Mouse (Mus musculus) stomach, embryonic 15.5 days (tissue): ENCODE results near the gene Pde7b. TPM values are rescaled to one million over a fixed set of nuclear protein-coding genes. Genes with fewer than 3 reads are reported as not detected.

Experiments used
- ATAC-seq: fragments of 200-750 bp; cut with Nextera tagmentation; 2 replicates; pipeline ENCODE4 v1.8.0; 2017; ENCODE audit warnings: low read depth, moderate number of reproducible peaks, moderate TSS enrichment; ENCODE audit not compliant: insufficient read depth, low FRiP score
- H3K27ac ChIP-seq: fragments of 300-500 bp; sonication (generic); 2 replicates; pipeline ENCODE4 v1.5.1; 2015; ENCODE audit warnings: mild to moderate bottlenecking, inconsistent platforms
- H3K27me3 ChIP-seq: fragments of 300-500 bp; sonication (generic); replicated peaks from 2 replicates; pipeline ENCODE4 v1.6.1; 2015; ENCODE audit warnings: inconsistent platforms
- H3K36me3 ChIP-seq: fragments of 300-500 bp; sonication (generic); 2 replicates; pipeline ENCODE4 v1.6.1; 2015; ENCODE audit warnings: inconsistent platforms
- H3K4me1 ChIP-seq: fragments of 300-500 bp; sonication (generic); 2 replicates; pipeline ENCODE4 v1.6.1; 2015; ENCODE audit warnings: inconsistent platforms
- H3K4me2 ChIP-seq: fragments of 300-500 bp; sonication (generic); 2 replicates; pipeline ENCODE4 v1.6.1; 2015; ENCODE audit warnings: mild to moderate bottlenecking, inconsistent platforms
- H3K4me3 ChIP-seq: fragments of 300-500 bp; sonication (generic); replicated peaks from 2 replicates; pipeline ENCODE4 v1.5.1; 2015; ENCODE audit warnings: inconsistent platforms
- H3K9ac ChIP-seq: fragments of 300-500 bp; sonication (generic); 2 replicates; pipeline ENCODE4 v1.6.1; 2015; ENCODE audit warnings: inconsistent platforms
- H3K9me3 ChIP-seq: fragments of 300-500 bp; sonication (generic); 2 replicates; pipeline ENCODE4 v1.6.1; 2016; ENCODE audit warnings: inconsistent platforms
- WGBS: fragments of 180-500 bp; shearing (Covaris S2); methylation state at CpG from one replicate; pipeline ENCODE4 v1.1.7; 2015; 5-methylcytosine and 5-hydroxymethylcytosine counted together
- polyA plus RNA-seq: library from polyadenylated mRNA; unstranded; fragments of >200 nt; fragmentation: Nextera tagmentation; extraction: Ambion mirVana; gene quantifications from 2 replicates; pipeline ENCODE4 v1.2.1, GENCODE M21; 2015

Pde7b gene
- polyA plus RNA-seq, 1 experiment from 2014 or later = 3.9 TPM

DNA sequence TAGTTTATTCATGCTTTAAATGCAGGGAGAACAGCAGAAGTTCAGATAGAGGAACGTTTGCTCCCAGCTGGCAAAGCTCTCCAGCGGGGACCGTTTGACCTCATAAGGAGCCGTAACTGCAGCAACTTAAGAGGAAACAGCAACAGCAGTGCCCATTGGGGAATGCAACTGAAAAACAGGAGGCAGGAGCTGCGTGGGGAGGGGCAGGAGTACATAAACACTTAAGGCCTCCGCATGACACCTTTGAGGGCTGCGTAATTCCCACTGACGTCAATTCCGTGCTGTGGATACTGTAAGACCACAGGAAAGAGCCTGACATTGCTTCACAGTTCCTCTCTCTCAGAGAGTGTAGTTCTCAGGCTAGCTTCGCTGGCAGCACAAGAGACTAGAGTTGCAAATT, 219.4 kb downstream of the Pde7b start:
- WGBS = 75% methylated on average over 10 of the region's 10 CpGs
- no peaks in the 10 kb centered on the region for H3K27me3 ChIP-seq
- ATAC-seq = no peak
- H3K4me3 ChIP-seq = no peak overlapping the region
- H3K4me1 ChIP-seq = 0 out of 2 replicates have a peak, but pooled peaks cover 3% of the 10 kb centered on the region
- H3K9ac ChIP-seq = no peak overlapping the region
- no peaks in the 10 kb centered on the region for H3K36me3 ChIP-seq
- H3K9me3 ChIP-seq = no peaks in the 10 kb centered on the region
- no peak overlapping the region for H3K4me2 ChIP-seq
- H3K27ac ChIP-seq = no peak overlapping the region

DNA sequence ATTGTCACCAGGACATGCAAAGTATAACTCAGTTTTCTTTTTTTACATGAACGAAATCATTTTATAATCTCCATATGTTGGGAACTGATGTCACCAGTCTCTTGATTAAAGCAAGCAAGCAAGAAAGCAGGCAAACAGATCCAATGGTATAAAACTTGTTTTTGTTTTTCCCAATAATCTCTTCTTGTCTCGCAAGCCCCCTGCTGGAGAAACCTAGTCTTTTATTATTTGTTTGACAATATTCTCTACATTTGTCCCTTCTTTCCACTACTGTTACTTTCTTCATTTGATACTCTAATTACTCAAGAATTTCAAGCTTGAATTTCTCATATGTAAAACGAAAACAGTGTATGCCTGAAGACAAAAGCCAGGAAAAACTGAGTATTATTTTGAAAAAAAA, 220.1 kb downstream of the Pde7b start:
- ATAC-seq = no peak
- no peak overlapping the region for H3K4me3 ChIP-seq
- WGBS = 88% methylated on average over 3 of the region's 3 CpGs
- no peak overlapping the region for H3K27ac ChIP-seq
- H3K36me3 ChIP-seq = no peaks in the 10 kb centered on the region
- H3K4me1 ChIP-seq = 0 out of 2 replicates have a peak, but pooled peaks cover 3% of the 10 kb centered on the region
- no peaks in the 10 kb centered on the region for H3K9me3 ChIP-seq
- no peak overlapping the region for H3K9ac ChIP-seq
- no peak overlapping the region for H3K4me2 ChIP-seq
- H3K27me3 ChIP-seq = no peaks in the 10 kb centered on the region

DNA sequence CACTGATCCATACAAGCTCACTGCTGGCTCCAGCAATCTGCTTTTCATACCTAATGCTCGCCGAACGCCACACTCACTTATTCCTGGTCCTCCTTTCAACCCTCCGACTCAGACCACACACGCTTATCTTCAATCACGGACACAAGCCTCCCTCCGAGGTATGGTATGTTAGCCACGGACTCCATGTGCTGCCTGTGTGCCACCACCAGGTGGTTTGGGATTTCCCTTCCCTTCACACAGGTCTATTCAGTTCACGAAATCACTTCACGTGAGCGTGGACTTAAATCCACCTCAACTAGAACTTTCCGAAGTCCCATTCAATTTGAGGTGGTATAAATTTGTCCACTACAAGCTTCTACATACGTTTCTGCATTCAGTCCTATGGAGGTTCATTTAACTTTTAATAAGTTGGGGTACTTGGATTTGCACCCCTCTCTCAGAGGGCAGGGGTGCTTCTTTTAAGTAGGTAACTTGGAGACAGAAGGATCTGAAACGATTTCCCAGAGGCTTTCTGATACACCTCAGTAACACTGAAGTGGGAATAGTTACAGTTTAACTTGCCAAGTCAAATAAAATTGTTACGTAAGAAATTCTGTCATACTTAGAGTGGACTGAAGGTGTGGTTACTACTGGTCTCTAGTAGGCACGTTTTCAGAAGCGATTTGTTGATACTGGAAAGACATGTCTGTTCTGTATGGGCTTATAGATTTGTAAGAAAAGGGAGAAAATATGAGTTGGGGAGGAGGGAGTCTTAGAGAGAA, 221.4 kb downstream of the Pde7b start:
- no peaks in the 10 kb centered on the region for H3K36me3 ChIP-seq
- no peaks in the 10 kb centered on the region for H3K27me3 ChIP-seq
- H3K9me3 ChIP-seq = no peaks in the 10 kb centered on the region
- 80% methylated on average over 17 of the region's 17 CpGs for WGBS
- H3K9ac ChIP-seq = no peak overlapping the region
- H3K4me3 ChIP-seq = no peak overlapping the region
- no peak overlapping the region for H3K4me2 ChIP-seq
- ATAC-seq = peak; percentile 43; the same call in 1 of the 2 replicates
- 0 out of 2 replicates have a peak, but pooled peaks cover 3% of the 10 kb centered on the region for H3K4me1 ChIP-seq
- H3K27ac ChIP-seq = no peak overlapping the region

DNA sequence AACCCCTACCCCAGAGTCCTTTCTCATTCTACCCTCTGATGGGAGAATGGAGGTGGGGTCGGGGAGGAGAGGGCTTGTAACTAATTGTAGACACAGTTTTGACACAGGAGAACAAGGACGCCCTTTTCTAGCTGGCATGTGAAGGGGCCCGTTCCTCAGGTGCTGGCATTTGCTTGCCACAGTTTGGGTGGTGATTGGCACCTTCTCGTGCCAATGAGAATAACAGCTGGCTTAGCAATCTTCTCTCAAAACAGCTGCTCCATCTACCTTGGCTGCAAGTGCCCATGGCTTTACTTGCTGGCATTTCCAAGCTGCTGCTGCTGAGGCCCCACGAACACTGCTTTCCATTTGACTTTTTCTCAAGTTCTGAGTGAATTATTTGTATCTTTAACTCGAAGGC, 223.7 kb downstream of the Pde7b start:
- no peak overlapping the region for H3K4me3 ChIP-seq
- no peak for ATAC-seq
- H3K4me1 ChIP-seq = no peaks in the 10 kb centered on the region
- 77% methylated on average over 6 of the region's 6 CpGs for WGBS
- no peak overlapping the region for H3K9ac ChIP-seq
- H3K9me3 ChIP-seq = no peaks in the 10 kb centered on the region
- H3K4me2 ChIP-seq = no peak overlapping the region
- no peak overlapping the region for H3K27ac ChIP-seq
- no peaks in the 10 kb centered on the region for H3K36me3 ChIP-seq
- no peaks in the 10 kb centered on the region for H3K27me3 ChIP-seq

DNA sequence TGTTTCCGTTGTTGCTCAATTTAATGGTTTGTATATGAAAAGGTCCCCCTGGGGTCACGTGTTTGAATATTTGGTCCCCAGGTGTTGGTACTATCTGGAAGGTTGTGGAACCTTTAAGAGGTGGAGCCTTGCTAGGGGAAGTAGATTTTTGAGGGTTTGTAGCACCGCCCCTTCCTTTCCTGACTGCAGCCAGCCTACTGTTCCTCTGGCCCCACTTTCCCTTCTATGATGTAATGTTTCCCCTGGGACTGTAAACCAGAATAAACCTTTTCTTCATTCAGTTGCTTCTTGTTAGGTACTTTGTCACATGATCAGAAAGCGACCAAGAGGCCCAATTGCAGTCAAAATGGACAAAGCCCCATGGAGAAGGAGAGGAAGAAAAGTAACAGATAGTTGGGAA, 229.8 kb downstream of the Pde7b start:
- ATAC-seq = no peak
- Histone ChIP-seq H3K27ac (no peak overlapping the region), H3K4me1 (no peaks in the 10 kb centered on the region), H3K27me3 (no peaks in the 10 kb centered on the region), H3K9me3 (no peaks in the 10 kb centered on the region), H3K36me3 (no peaks in the 10 kb centered on the region), H3K4me3 (no peak overlapping the region), H3K4me2 (no peak overlapping the region), H3K9ac (no peak overlapping the region)
- WGBS = 90% methylated on average over 4 of the region's 4 CpGs

DNA sequence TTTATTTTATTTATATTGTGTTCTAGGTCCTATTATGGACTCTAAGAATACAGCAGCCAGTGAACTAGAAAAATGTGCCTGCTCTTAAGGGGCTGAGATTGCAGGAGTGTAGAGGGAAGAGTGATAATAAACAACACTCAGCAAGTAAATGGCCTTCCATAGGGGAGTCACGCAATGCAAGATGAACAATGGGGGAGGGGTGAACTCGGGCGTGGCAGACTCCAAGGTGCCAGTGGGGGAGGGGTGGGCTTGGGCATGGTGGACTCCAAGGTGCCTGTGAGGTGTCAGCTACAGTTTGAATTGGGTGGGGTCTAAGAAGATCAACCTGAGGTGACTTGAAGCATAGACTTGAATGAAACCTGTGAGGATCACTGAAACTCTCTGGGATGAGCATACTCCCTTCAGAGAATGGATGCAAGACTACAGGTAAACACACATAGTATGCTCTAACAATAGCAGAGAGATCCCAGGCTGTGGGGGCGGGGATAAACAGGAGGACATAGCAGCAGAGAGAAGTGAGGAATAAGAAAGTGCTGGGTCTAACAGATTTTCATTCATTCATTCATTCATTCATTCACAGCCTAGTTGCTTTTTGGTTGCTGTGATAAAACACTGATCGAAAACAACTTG, 230.9 kb downstream of the Pde7b start:
- Histone ChIP-seq H3K27me3 (no peaks in the 10 kb centered on the region), H3K4me1 (no peaks in the 10 kb centered on the region), H3K9ac (no peak overlapping the region), H3K27ac (no peak overlapping the region), H3K4me3 (no peak overlapping the region), H3K4me2 (no peak overlapping the region), H3K36me3 (no peaks in the 10 kb centered on the region), H3K9me3 (no peaks in the 10 kb centered on the region)
- WGBS = 76% methylated on average over 5 of the region's 5 CpGs
- no peak for ATAC-seq

DNA sequence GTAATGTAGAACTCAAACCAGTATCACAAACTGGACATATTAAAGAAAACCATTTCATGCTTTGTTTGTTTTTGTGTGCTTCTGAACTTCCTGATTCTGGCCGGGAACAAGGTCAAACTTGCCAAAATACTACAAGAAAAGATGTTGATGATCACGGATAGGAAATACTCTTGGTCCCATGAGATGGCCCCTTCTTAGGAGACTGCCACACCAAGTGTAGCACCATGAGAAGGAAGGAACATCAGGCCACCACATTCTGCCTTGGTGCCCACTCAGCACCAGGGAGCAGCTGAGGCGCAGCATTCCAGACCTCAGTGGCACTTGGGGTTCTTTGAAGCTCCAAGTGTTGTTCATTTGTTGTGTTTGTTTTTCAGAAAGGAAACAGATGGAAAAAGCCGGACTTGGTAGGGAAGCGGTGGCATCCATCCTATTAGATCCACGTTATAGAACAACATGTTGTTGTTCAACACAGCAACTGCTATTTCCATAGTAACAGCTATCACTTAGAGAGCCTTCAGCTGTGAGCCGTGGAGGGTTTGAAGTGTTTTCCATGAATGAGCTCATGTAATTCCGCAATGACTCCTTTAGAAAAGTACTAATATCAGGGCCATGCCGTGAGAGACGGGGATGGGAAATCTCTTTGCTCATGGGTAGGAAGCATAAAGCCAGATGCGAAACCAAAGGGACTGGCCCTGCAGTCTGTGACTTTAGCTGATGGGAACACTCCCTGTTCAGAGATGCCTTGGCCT, 232.5 kb downstream of the Pde7b start:
- no peak overlapping the region for H3K27ac ChIP-seq
- no peak overlapping the region for H3K4me2 ChIP-seq
- no peaks in the 10 kb centered on the region for H3K9me3 ChIP-seq
- no peaks in the 10 kb centered on the region for H3K36me3 ChIP-seq
- no peaks in the 10 kb centered on the region for H3K4me1 ChIP-seq
- WGBS = 77% methylated on average over 11 of the region's 11 CpGs
- no peak for ATAC-seq
- no peak overlapping the region for H3K9ac ChIP-seq
- H3K27me3 ChIP-seq = no peaks in the 10 kb centered on the region
- H3K4me3 ChIP-seq = no peak overlapping the region

DNA sequence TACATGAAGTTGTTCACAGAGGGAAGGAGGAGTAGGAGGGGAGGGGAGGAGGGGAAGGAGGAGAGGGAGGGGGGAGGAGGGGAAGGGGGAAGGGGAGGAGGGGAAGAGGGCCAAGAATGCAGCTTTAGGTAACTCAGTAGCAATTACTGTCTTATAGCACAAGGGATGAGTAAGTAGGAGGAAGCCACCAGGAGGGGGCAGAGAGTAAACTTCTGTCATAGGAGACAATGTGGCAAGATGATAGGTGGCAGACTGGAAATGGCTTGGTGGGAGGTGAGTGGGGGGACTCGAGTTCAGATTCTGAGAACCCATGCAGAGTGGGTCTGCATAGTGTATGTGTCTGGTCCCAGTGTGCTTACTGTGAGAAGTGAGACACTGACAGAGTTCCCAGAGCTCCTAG, 234.1 kb downstream of the Pde7b start:
- ATAC-seq = no peak
- 0 out of 2 replicates have a peak, but pooled peaks cover 2% of the 10 kb centered on the region for H3K4me1 ChIP-seq
- no peak overlapping the region for H3K4me3 ChIP-seq
- H3K27ac ChIP-seq = no peak overlapping the region
- H3K27me3 ChIP-seq = no peaks in the 10 kb centered on the region
- no peaks in the 10 kb centered on the region for H3K36me3 ChIP-seq
- no peaks in the 10 kb centered on the region for H3K9me3 ChIP-seq
- no peak overlapping the region for H3K4me2 ChIP-seq
- WGBS = 35% methylated on average over 1 of the region's 1 CpGs
- H3K9ac ChIP-seq = no peak overlapping the region

DNA sequence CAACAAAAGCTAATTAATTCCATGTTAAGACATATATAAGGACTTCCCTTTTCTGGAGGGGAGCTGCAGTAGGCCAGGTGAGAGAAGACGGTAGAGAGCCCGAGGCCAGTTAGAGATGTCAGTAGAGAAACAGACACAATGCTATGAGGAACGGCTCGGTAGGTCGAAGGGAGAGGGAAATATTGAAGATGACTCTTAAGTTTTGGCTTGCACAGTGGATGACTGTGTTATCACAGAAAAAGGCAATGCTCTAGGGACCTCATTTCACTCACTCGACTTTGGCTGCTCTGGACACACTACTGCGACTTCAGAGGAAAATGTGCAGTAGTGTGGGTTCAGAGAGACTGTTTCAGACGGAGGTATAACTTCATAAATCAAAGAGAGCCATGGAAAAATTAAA, 234.6 kb downstream of the Pde7b start:
- Histone ChIP-seq H3K36me3 (no peaks in the 10 kb centered on the region), H3K4me2 (no peak overlapping the region), H3K4me1 (0 out of 2 replicates have a peak, but pooled peaks cover 2% of the 10 kb centered on the region), H3K27ac (no peak overlapping the region), H3K4me3 (no peak overlapping the region), H3K9ac (no peak overlapping the region), H3K9me3 (no peaks in the 10 kb centered on the region), H3K27me3 (no peaks in the 10 kb centered on the region)
- no peak for ATAC-seq
- 77% methylated on average over 8 of the region's 8 CpGs for WGBS

DNA sequence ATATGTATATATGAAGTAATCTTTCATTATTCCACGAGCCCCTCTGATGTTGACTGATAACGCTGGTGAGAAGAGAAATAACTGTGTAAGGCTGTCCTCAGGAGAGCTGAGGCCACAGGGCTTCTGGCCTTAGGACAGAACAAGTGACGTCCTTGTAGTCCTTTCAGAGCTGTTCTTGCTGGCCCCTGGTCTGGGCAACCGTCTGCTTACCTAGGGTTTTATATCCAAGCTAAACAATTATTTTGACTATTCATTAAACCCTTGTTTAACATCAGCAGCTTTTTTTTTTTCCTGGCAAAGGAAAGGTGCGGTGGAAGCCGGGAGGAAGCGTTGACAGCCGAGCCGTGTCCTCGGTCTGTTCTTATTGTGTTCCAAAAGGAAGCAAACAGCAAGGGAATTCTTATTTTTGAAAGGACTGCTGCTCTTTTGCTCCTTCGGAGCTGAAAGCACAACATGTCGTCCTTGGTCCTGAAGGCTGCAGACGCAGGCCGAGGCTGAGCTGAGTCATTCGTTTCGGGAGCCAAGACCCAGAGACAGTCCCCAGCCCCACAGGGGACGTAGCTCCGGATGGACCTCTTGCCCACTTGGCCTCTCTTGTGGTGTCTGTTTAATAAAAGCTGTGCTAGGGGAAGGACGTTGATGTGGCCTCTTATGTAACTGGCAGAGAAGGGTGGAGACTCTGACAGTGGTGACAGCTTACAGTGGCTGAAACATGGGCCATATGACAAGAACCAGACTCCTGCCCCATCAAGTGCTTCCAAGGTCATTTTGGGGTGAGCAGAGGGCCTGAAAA, 238.2 kb downstream of the Pde7b start:
- Histone ChIP-seq H3K9me3 (no peaks in the 10 kb centered on the region), H3K27me3 (no peaks in the 10 kb centered on the region), H3K9ac (no peak overlapping the region), H3K4me1 (0 out of 2 replicates have a peak, but pooled peaks cover 2% of the 10 kb centered on the region), H3K36me3 (no peaks in the 10 kb centered on the region), H3K4me2 (no peak overlapping the region), H3K4me3 (no peak overlapping the region), H3K27ac (no peak overlapping the region; the same call in 1 of the 2 replicates)
- peak; percentile 43; the same call in 1 of the 2 replicates for ATAC-seq
- WGBS = 37% methylated on average over 19 of the region's 19 CpGs

DNA sequence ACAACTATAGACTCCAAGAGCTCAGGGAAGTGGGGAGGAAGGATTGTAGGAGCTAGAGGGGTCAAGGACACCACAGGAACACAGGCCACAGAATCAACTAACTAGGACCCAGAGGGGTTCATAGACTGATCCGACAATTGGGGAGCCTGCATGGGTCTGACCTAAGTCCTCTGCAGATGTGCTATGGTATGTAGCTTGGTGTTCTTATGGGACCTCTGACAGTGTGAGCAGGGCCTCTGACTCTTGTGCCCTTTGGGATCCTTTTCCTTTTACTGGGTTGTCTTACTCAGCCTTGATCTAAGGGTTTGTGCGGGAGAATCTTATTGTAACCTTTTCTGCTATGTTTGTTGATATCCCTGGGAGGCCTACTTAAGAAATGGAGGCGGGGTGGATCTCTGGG, 239.1 kb downstream of the Pde7b start:
- Histone ChIP-seq H3K9me3 (no peaks in the 10 kb centered on the region), H3K27ac (no peak overlapping the region), H3K9ac (no peak overlapping the region), H3K4me1 (0 out of 2 replicates have a peak, but pooled peaks cover 2% of the 10 kb centered on the region), H3K36me3 (no peaks in the 10 kb centered on the region), H3K4me3 (no peak overlapping the region), H3K27me3 (no peaks in the 10 kb centered on the region), H3K4me2 (no peak overlapping the region)
- ATAC-seq = no peak
- WGBS = 66% methylated on average over 3 of the region's 3 CpGs
